Mouse (Mus musculus) natural killer cell, adult 2 months (primary cell): ENCODE data around the gene Cxcl10.

Experiments
- DNase-seq, 2 experiments: peaks; one replicate each; pipeline ENCODE4 v3.0.0; 2022; ENCODE audit warnings: low spot score in 2 of 2

Cxcl10 gene

GRCm38 (mm10) chr5:92321631-92322400 lies 26.9 kb downstream of the Cxcl10 start:
- DNase-seq, result no peak

GRCm38 (mm10) chr5:92318596-92318995 lies 30.1 kb downstream of the Cxcl10 start:
- no peak for DNase-seq

GRCm38 (mm10) chr5:92318119-92318518 lies 30.6 kb downstream of the Cxcl10 start:
- no peak for DNase-seq

GRCm38 (mm10) chr5:92313776-92314175 lies 34.9 kb downstream of the Cxcl10 start:
- no peak for DNase-seq

GRCm38 (mm10) chr5:92312046-92312715 lies 36.5 kb downstream of the Cxcl10 start:
- peak; percentile 77 to 86 for DNase-seq

GRCm38 (mm10) chr5:92309681-92310511 lies 38.8 kb downstream of the Cxcl10 start, which contains the start of gene Sdad1:
TSS of gene Sdad1 (minus strand) at chr5:92310479.
- peak; percentile 87 to 92 for DNase-seq

GRCm38 (mm10) chr5:92304291-92304690 lies 44.4 kb downstream of the Cxcl10 start:
- DNase-seq, result no peak

- DNase-seq, result no peak
Measured at GRCm38 (mm10) chr5:92302149-92302840, 46.4 kb downstream of the Cxcl10 start.
